Mouse (Mus musculus) heart, embryonic 11.5 days (tissue): Measurements from ENCODE around the gene Nrp2. TPM values are rescaled to one million over a fixed set of nuclear protein-coding genes. Genes with fewer than 3 reads are reported as not detected.

Experiments used
- ATAC-seq: fragments of 200-750 bp; cut with Nextera tagmentation; replicated peaks from 2 replicates; pipeline ENCODE4 v1.8.0; 2017; ENCODE audit warnings: moderate library complexity; ENCODE audit not compliant: insufficient number of reproducible peaks, low FRiP score, low TSS enrichment
- H3K27ac ChIP-seq: fragments of 300-500 bp; sonication (generic); 2 replicates; pipeline ENCODE4 v1.5.1; 2014; ENCODE audit warnings: mild to moderate bottlenecking, low read depth, low read length
- H3K27me3 ChIP-seq: fragments of 300-500 bp; sonication (generic); 2 replicates; pipeline ENCODE4 v1.6.1; 2014; ENCODE audit warnings: mild to moderate bottlenecking, low read length, mixed read lengths; ENCODE audit not compliant: control insufficient read depth, insufficient read depth
- H3K36me3 ChIP-seq: fragments of 300-500 bp; sonication (generic); 2 replicates; pipeline ENCODE4 v1.6.1; 2014; ENCODE audit warnings: mild to moderate bottlenecking, low read length, moderate library complexity, mixed read lengths; ENCODE audit not compliant: control insufficient read depth, insufficient read depth
- H3K4me1 ChIP-seq: fragments of 300-500 bp; sonication (generic); 2 replicates; pipeline ENCODE4 v1.6.1; 2014; ENCODE audit warnings: low read length; ENCODE audit not compliant: control insufficient read depth, insufficient read depth
- H3K4me2 ChIP-seq: fragments of 300-500 bp; sonication (generic); 2 replicates; pipeline ENCODE4 v1.6.1; 2014; ENCODE audit warnings: mild to moderate bottlenecking, moderate library complexity
- H3K4me3 ChIP-seq: fragments of 300-500 bp; sonication (generic); 2 replicates; pipeline ENCODE4 v1.5.1; 2014; ENCODE audit warnings: low read depth, low read length
- H3K9ac ChIP-seq: fragments of 300-500 bp; sonication (generic); 2 replicates; pipeline ENCODE4 v1.6.1; 2014; ENCODE audit warnings: mild to moderate bottlenecking, low read depth, low read length, moderate library complexity
- H3K9me3 ChIP-seq: fragments of 300-500 bp; sonication (generic); replicated peaks from 2 replicates; pipeline ENCODE4 v1.6.1; 2016; ENCODE audit warnings: low read length; ENCODE audit not compliant: control insufficient read depth
- WGBS: fragments of 180-500 bp; shearing (Covaris S2); extraction: QIAGEN DNeasy Blood & Tissue Kit; methylation state at CpG from one replicate; pipeline ENCODE4 v1.1.7; 2014; ENCODE audit not compliant: insufficient replicate concordance; 5-methylcytosine and 5-hydroxymethylcytosine counted together
- polyA plus RNA-seq: library from polyadenylated mRNA; unstranded; fragments of >200 nt; fragmentation: Nextera tagmentation; extraction: Ambion mirVana; gene quantifications from 2 replicates; pipeline ENCODE4 v1.2.1, GENCODE M21; 2014

The Nrp2 gene
- polyA plus RNA-seq, 1 experiment from 2014 or later, result 5.5 TPM

DNA sequence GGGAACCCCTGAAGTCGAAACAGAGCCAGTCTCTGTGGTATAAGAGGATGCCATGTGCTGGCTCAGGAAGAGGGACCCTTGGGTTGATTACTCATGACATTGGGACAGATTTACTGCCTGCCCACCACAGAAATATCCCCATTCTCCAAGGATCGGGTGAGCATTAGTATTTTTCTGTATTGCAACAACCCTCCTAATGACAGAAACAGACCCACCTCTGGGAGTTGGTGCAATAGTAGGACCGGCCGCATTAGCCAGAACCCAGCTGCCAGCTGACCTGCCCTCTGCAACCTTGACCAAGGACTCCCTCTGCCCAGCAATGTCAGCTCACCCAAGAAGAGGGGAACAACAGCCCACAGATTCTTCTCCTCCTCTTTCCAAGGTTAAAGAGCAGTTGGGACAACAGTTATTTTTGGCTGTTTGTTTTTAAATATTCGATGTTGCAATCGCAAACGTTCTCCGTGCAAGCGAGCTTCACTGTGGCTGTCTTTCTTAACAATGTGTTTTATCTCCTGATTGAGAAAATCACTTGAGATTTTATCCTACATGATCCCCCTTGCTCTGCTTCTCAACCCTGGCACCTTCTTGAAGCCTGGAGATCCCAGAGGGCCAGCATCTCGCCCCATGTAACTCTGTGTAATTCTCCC is 22.1 kb downstream of the Nrp2 start:
- no peak overlapping the region for H3K9ac ChIP-seq
- no peaks in the 10 kb centered on the region for H3K27me3 ChIP-seq
- peak overlapping the region; percentile 29; the same call in 1 of the 2 replicates for H3K27ac ChIP-seq
- H3K4me1 ChIP-seq, result peaks cover 30% of the 10 kb centered on the region
- no peak overlapping the region for H3K4me3 ChIP-seq
- no peak for ATAC-seq
- no peaks in the 10 kb centered on the region for H3K36me3 ChIP-seq
- WGBS, result 77% methylated on average over 10 of the region's 10 CpGs
- no peaks in the 10 kb centered on the region for H3K9me3 ChIP-seq
- H3K4me2 ChIP-seq, result no peak overlapping the region

DNA sequence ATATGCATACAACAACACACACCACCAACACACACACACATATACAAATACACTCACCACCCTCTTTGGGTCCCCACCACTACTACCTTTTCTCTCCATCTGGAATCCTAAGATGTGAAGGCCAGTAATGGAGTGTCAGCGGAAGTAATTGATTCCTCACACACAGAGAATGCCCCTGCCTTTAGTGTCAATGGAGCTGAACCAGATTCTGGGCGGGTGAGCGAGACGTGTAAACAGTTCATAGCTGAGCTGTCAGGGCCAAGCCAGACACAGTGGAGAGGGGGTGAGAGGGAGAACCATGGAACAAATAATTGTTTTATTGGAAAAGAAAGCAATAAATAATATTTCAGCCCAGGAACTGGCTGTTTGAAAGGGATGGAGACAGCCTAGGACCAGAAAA is 24.1 kb downstream of the Nrp2 start:
- Histone ChIP-seq H3K36me3 (no peaks in the 10 kb centered on the region), H3K4me3 (no peak overlapping the region), H3K4me2 (no peak overlapping the region), H3K9ac (no peak overlapping the region), H3K27ac (no peak overlapping the region), H3K9me3 (no peaks in the 10 kb centered on the region), H3K27me3 (no peaks in the 10 kb centered on the region), H3K4me1 (peaks cover 21% of the 10 kb centered on the region)
- 65% methylated on average over 4 of the region's 4 CpGs for WGBS
- ATAC-seq, result no peak

DNA sequence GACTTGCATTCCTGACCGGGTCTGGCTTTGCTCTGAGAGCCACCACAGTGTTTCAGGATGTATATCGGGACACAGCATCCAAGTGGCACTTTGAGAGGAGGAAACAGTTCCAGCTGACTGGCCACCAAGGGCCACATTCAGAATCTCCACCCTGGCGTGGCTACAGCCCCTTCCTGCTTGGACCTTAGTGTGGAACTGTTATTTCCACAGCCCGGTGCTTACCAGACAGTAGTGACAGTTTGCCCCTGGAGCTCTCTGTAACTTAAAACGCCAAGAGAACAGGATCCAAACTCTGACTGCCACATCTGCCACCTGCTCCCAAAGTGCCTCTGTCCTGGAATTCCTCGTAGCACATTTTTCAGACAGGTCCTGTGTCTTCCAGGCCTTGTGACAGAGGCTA is 25.3 kb downstream of the Nrp2 start:
- Histone ChIP-seq H3K27ac (no peak overlapping the region), H3K9ac (no peak overlapping the region), H3K4me2 (no peak overlapping the region), H3K27me3 (no peaks in the 10 kb centered on the region), H3K4me3 (no peak overlapping the region), H3K36me3 (no peaks in the 10 kb centered on the region), H3K4me1 (peaks cover 21% of the 10 kb centered on the region), H3K9me3 (no peaks in the 10 kb centered on the region)
- WGBS, result 58% methylated on average over 6 of the region's 6 CpGs
- ATAC-seq, result no peak

DNA sequence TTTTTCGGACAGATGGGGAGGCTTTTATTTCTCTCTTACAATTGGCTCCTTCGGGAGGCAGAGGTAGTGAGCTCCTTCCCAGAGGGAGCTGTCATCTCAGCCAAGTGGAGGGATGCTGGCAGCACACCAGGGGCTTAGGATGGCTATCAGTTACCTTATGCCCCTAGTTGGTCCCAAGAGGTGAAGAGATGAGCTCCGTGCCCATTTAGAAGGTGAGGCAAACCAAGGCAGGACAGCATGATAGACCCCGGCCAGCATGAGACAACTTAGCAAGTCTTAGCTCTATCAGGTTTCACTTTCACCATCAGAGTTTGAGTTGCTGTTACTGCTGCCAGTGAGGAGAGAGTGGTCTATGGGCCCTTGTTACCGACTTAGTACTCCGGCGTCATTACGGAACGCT is 25.8 kb downstream of the Nrp2 start:
- H3K9ac ChIP-seq, result no peak overlapping the region
- WGBS, result 78% methylated on average over 9 of the region's 9 CpGs
- H3K4me2 ChIP-seq, result no peak overlapping the region
- no peaks in the 10 kb centered on the region for H3K27me3 ChIP-seq
- H3K27ac ChIP-seq, result no peak overlapping the region
- H3K9me3 ChIP-seq, result no peaks in the 10 kb centered on the region
- no peak overlapping the region for H3K4me3 ChIP-seq
- no peak for ATAC-seq
- H3K4me1 ChIP-seq, result peaks cover 21% of the 10 kb centered on the region
- no peaks in the 10 kb centered on the region for H3K36me3 ChIP-seq

- H3K36me3 ChIP-seq, result no peaks in the 10 kb centered on the region
- H3K9me3 ChIP-seq, result no peaks in the 10 kb centered on the region
- no peak overlapping the region for H3K4me2 ChIP-seq
- H3K9ac ChIP-seq, result no peak overlapping the region
- no peak overlapping the region for H3K4me3 ChIP-seq
- ATAC-seq, result no peak
- peaks cover 17% of the 10 kb centered on the region for H3K4me1 ChIP-seq
- H3K27me3 ChIP-seq, result no peaks in the 10 kb centered on the region
- 57% methylated on average over 13 of the region's 13 CpGs for WGBS
- peak overlapping the region; percentile 57 for H3K27ac ChIP-seq
These were observed 26.5 kb downstream of the Nrp2 start for GRCm38 (mm10) chr1:62729345-62730150.

DNA sequence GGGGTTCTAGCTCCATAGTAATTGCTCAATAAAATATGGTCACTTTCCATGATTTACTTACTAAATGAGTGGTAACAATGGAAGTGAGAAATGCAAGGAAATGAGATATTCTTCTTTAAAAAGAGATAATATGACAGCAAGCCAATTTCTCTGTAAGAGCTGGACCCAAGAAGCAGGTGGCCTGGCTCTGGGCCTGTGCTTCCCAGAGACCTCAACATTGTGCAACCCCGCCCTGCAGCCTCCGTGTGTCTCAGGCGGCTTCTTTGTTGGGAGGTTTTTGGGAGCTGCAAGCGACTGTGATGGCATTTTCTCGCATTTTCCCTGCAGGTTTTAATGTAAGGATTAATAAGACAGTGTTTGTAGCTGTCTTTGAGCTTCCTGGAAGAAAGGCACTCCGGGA is 29.0 kb downstream of the Nrp2 start:
- H3K4me3 ChIP-seq, result no peak overlapping the region
- no peaks in the 10 kb centered on the region for H3K36me3 ChIP-seq
- no peak for ATAC-seq
- no peak overlapping the region for H3K4me2 ChIP-seq
- no peak overlapping the region for H3K27ac ChIP-seq
- WGBS, result 79% methylated on average over 6 of the region's 6 CpGs
- H3K4me1 ChIP-seq, result peaks cover 11% of the 10 kb centered on the region
- no peaks in the 10 kb centered on the region for H3K9me3 ChIP-seq
- no peaks in the 10 kb centered on the region for H3K27me3 ChIP-seq
- no peak overlapping the region for H3K9ac ChIP-seq

GRCm38 (mm10) chr1:62734420-62734931 is 31.4 kb downstream of the Nrp2 start:
- ATAC-seq, result no peak
- Histone ChIP-seq H3K9me3 (no peaks in the 10 kb centered on the region), H3K27ac (no peak overlapping the region), H3K9ac (no peak overlapping the region), H3K36me3 (no peaks in the 10 kb centered on the region), H3K4me1 (peaks cover 5% of the 10 kb centered on the region), H3K4me3 (no peak overlapping the region), H3K27me3 (no peaks in the 10 kb centered on the region), H3K4me2 (no peak overlapping the region)
- 66% methylated on average over 5 of the region's 5 CpGs for WGBS

GRCm38 (mm10) chr1:62734980-62735379 is 31.9 kb downstream of the Nrp2 start:
- Histone ChIP-seq H3K36me3 (no peaks in the 10 kb centered on the region), H3K4me3 (no peak overlapping the region), H3K27ac (no peak overlapping the region), H3K27me3 (no peaks in the 10 kb centered on the region), H3K9ac (no peak overlapping the region), H3K4me1 (no peaks in the 10 kb centered on the region), H3K4me2 (no peak overlapping the region), H3K9me3 (no peaks in the 10 kb centered on the region)
- 71% methylated on average over 4 of the region's 4 CpGs for WGBS
- ATAC-seq, result no peak
